Mouse (Mus musculus): ENCODE data around the gene 2010315B03Rik.

DNA sequence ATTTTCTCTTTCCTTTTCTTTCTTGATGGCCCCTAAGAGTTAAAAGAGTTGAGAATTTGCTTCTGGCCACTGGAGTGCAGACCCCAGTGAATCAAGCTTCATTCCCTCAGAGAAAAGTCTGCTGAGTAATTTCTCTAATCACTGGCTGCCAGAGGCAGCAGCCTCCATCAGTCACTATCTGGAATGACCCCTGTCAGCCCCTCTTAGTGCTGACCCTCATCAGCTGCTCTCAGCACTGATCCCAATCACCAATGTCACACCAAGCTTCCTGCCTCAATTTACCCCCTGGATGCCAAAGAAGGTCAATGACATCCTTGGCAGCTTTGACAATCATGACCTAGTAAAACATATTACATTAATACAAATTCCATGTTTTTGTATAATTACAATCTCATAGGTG is 45.0 kb downstream of the 2010315B03Rik start:
- no peak for TF ChIP-seq CTCF (IDR thresholded peaks at IDR 0.05; ENCODE audit: low read depth, low read length)
- TF ChIP-seq GATA1 (IDR thresholded peaks at IDR 0.05; ENCODE audit: borderline replicate concordance, low read length) = no peak
- TF ChIP-seq POLR2AphosphoS5 (IDR thresholded peaks at IDR 0.05; ENCODE audit: insufficient replicate concordance, low read depth, low read length) = no peak
- no peak for TF ChIP-seq GATA2 (IDR thresholded peaks at IDR 0.05; ENCODE audit: borderline replicate concordance, low read depth, low read length)
